Mouse (Mus musculus) A20 (cell line): Measurements from ENCODE around the gene Srpk3.
"Not testable (repeated sequence)": the region's sequence is repeated elsewhere in the genome, so short reads cannot be mapped to it uniquely, and the experiment has no call there.

Source experiments
- DNase-seq: peaks from one replicate; pipeline ENCODE4 v3.0.0-alpha.2; 2011; ENCODE audit warnings: low read depth, low spot score

The Srpk3 gene

DNA sequence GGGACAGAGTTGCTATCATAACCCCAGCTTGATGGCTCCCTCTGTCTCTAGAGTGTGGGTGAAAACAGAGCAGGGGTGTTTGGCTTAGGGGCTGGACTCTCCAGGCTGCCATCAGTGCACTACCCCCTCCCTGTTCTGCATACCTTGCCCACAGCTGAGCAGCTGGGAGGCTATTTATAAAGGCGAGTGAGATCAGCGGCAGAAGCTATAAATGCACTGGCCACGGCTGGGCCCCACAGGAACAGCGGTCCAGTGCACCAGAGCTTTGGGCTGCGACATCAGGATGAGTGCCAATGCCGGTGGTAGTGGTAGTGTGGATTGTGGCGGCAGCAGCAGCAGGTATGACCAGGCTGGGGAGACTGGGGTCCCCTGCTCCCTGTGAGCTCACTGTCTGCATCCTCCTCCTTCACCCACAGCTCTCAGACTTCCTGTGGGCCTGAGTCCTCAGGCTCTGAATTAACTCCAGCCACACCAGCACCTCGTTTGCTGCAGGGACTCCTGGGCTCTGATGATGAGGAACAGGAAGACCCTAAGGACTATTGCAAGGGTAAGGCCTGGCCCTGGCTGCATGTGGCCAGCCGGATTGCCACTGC lies at the start of gene Srpk3:
Gene Srpk3 (plus strand): TSS at position 238 of the 593 bp plus-strand sequence.
- DNase-seq: peak; percentile 81

- DNase-seq: no peak
Observed at GRCm38 (mm10) chrX:73730908-73731307, 43.3 kb upstream of the Srpk3 start.

GRCm38 (mm10) chrX:73738155-73738554 lies 36.0 kb upstream of the Srpk3 start:
- peak; percentile 8 for DNase-seq

DNA sequence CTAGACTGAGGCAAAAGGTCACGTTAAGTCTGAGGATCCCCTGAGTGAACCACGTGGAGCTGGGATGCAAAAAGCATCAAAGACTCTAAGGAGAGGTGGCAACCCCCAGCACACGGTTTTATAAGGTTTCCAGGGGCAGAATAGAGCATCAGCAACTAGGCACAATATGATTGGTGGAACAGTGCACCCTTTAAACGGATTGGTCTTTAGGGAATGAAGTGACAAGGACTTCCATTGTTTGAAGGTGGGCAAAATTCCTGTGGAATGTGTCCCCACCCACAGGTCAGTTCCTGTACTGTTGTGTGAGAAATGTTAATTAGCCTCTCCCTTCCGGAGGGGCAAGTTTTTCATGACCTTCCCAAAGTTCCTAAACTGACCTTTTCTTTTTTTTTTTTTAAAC lies 35.1 kb upstream of the Srpk3 start:
- DNase-seq: no peak

- not testable (repeated sequence) for DNase-seq
Observed at GRCm38 (mm10) chrX:73739841-73740240, 34.4 kb upstream of the Srpk3 start.

GRCm38 (mm10) chrX:73744774-73745481 lies 29.3 kb upstream of the Srpk3 start:
- DNase-seq: no peak

DNA sequence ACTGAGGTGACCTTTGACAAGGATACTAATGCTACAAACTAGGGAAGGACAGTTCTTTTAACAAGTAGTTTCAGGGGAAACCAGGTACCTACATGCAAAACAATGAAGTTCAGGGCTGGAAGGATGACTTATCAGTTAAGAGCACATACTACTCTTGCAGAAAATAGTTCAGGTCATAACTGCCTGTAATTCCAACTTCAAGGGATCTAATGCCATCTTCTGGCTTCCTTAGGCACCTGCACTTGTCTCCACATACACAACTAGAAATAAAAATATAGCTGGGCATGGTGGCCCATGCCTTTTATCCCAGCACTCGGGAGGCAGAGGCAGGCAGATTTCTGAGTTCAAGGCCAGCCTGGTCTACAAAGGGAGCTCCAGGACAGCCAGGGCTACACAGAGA lies 25.2 kb upstream of the Srpk3 start:
- DNase-seq: peak; percentile 24

- DNase-seq: no peak
Observed at GRCm38 (mm10) chrX:73756334-73757140, 17.7 kb upstream of the Srpk3 start, which contains the start of gene Plxnb3. Plxnb3 (plus strand) TSS chrX:73757090.

DNA sequence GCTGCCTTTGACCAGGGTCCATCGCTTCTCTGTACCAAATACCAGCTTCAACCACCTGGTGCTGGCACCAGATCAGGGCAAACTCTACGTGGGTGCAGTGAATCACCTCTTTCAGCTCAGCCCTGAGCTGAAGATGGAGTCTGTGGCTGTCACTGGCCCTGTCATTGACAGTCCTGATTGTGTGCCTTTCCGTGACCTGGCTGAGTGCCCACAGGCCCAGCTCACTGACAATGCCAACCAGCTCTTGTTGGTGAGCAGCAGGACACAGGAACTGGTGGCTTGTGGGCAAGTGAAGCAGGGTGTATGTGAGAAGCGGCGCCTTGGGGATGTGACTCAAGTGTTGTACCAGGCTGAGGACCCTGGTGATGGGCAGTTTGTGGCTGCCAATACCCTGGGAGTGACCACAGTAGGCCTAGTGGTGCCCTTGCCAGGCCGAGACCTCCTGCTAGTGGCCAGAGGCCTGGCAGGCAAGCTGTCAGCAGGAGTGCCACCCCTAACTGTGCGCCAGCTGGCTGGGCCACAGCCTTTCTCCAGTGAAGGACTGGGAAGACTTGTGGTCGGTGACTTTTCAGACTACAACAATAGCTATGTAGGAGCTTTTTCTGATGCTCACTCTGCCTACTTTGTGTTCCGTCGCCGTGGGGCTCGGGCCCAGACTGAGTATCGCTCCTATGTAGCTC lies 15.5 kb upstream of the Srpk3 start:
- no peak for DNase-seq

DNA sequence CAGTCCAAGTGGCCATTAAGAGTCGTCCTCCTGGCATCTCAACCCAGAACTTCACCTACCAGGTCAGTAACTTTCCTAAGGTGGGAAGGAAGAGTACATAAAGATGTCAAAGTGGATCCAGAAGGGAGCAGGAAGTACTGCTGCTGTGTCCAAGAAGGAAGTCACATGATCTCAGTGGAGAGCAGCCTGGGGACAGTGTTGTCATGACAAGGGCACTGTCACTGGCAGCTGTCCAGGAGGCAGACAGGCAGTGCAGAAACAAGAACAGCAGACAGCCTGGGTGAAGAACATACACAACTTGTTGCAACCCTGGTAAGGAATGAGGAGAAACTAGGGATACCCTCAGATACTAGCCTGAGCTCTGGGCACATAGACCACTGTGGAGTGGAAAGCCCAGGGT lies 8.9 kb upstream of the Srpk3 start:
- no peak for DNase-seq

DNA sequence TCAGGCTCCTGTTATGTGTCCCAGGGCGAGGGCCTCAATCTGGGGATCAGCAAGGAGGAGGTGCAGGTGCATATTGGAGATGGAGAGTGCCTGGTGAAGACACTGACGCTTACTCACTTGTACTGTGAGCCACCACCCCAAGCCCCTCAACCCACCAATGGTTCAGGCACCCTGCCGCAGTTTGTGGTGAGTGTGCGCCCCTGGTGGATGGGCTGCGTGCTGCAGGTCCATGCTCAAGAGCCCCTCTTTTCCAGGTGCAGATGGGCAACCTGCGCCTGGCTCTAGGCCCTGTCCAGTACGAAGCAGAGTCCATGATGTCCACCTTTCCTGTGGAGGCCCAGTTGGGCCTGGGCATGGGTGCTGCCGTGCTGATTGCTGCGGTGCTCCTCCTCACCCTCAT lies 6.9 kb upstream of the Srpk3 start:
- DNase-seq: no peak

- DNase-seq: peak; percentile 45
Observed at GRCm38 (mm10) chrX:73774802-73775483, 738 bp downstream of the Srpk3 start.

- DNase-seq: no peak
Observed at GRCm38 (mm10) chrX:73782227-73782626, 8.0 kb downstream of the Srpk3 start.

GRCm38 (mm10) chrX:73785666-73786065 lies 11.5 kb downstream of the Srpk3 start:
- no peak for DNase-seq

DNA sequence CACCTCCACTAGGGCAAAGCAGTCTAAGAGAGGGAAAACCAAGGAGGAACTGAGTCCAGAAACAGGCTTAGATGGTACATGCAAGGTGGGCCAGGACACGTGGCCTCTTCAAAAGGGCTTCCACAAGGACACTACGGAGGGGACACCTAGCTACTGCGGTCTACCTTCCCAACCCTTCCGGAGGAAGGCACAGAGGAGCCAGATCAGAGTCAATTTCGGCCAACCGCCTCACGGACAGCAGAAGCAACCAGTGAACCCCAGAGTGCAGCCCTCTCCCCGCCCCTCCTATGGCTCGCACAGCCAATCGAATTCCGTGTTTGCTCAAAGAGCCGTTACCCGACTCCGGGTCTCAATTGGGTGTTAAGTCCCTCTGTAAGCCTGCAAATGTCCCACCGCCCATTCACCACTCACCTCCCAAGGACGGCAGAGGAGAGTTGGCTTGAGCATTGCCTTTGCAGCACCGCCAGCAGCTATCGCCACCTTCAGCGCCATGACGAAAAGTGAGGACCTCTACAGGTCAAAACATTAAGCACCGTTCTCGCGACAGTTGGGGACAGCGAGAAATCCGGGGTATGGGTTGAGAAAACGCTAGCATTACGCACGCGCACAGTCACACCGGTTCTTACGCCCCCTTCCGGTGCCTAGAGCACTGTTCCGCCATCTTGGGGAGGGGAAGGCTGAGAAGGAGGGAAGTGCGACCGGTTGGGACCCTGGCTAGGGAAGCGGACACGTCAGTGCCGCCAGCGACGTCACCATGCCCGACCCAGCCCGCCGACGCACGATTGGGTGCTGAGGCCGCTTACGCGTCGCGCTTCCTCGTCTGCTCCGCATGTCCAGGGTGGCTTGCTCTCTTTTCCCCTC lies 12.4 kb downstream of the Srpk3 start, which contains the start of the genes Idh3g and Ssr4:
Gene Idh3g (minus strand): TSS at position 534 of the 861 bp plus-strand sequence.
Gene Ssr4 (plus strand): TSS at position 665 of the 861 bp plus-strand sequence.
- peak; percentile 94 for DNase-seq

DNA sequence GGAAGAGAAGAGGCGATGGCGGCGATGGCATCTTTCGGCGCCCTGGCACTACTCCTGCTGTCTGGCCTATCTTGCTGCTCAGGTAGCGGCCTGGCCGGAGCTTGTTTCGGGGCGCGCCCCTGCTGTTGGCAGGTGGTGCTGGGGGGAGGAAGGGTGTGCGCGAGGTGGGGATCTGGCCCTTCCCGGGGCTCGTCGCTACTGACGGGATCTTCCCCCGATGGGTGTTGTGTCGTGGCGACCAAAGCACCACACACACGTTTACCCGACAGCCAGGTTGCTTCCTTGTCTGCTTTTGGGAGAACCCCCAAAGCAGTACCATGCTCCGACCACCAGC lies 13.0 kb downstream of the Srpk3 start:
- DNase-seq: no peak

DNA sequence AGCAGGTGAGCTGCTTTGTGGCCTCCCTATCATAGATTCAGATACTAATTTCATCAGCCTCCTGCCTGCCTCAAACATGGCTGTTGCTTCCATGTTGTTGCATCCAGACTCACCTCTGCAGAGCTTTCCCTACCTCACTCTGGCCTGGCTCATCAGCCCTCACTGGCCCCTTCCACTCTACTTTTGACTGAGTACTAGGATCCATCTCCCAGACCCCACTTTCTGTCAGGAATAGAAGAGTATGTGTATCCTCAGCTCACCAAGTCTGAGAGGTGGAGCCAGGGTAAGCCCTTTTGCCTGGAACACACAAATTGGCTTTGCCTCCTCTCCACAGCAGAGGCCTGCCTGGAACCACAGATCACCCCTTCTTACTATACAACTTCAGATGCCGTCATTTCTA lies 14.3 kb downstream of the Srpk3 start:
- DNase-seq: no peak

- DNase-seq: no peak
Observed at GRCm38 (mm10) chrX:73793039-73793438, 18.8 kb downstream of the Srpk3 start.

DNA sequence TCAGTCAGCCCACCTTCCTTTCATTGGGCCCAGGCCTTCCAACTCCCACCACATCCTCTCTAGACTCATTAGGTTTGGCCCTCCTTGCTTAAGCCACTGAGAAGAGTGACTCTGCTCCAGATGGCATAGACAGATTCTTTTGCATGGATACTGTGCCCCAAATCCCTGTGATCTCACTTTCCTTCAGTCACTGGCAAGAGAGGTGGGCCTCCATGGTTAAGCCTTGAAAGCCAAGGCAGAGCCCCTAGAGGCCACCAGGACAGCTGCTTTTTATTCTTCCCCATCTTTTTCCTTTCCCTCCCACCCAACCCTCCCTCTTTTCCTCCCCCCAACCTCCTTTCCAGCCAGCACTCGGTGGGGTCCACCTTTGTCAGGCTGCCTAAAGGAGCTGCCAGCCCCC lies 19.3 kb downstream of the Srpk3 start:
- no peak for DNase-seq

DNA sequence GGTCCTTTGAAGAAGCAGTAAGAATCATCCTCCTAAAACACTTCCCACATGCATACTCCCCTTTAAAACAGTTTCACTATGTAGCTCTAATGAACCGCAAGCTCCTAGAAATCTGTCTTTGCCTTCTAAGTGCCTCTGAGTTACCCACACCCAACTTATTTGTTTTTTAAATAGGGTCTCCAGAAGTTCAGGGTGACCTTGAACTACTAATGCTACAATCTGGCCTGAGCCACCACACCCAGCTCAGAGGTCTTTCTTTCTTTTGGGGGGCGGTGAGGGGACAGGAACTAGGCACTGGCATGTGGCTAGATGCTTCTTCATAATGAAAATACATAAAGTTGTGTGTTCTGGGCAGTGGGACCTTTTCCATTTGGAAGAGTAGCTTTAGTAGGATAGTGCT lies 23.3 kb downstream of the Srpk3 start:
- no peak for DNase-seq
